Mouse (Mus musculus): ENCODE data around the gene Cpt1b. TPM values are rescaled to one million over a fixed set of nuclear protein-coding genes. Genes with fewer than 3 reads are reported as not detected.

Cpt1b gene
- polyA plus RNA-seq (2014; fragmentation: Illumina TruSeq; extraction: RNeasy Lipid Tissue Mini Kit (QIAGEN cat#74804); ENCODE audit: low read depth, low replicate concordance), result 0.61 TPM

GRCm38 (mm10) chr15:89425711-89426121 is at the start of gene Cpt1b:
TSS of gene Cpt1b (minus strand) at chr15:89425863.

GRCm38 (mm10) chr15:89453865-89454478 is 28.3 kb upstream of the Cpt1b start, which contains the start of gene Mapk8ip2:
TSS of gene Mapk8ip2 (plus strand) at chr15:89453913.

GRCm38 (mm10) chr15:89429352-89430221 is 3.9 kb upstream of the Cpt1b start, which contains the start of the genes C730034F03Rik, Gm44502 and Chkb:
TSS of gene C730034F03Rik (plus strand) at chr15:89429589.
TSS of gene Gm44502 (minus strand) at chr15:89429696.
TSS of gene Chkb (minus strand) at chr15:89429908.

GRCm38 (mm10) chr15:89410118-89410517 is 15.5 kb downstream of the Cpt1b start, which contains the start of gene Syce3:
TSS of gene Syce3 (minus strand) at chr15:89410503.

GRCm38 (mm10) chr15:89384617-89385016 is 41.0 kb downstream of the Cpt1b start, which contains the start of gene Klhdc7b:
TSS of gene Klhdc7b (plus strand) at chr15:89384917.

GRCm38 (mm10) chr15:89378831-89379401 is 46.7 kb downstream of the Cpt1b start, which contains the start of gene Odf3b:
TSS of gene Odf3b (minus strand) at chr15:89379282.

GRCm38 (mm10) chr15:89376957-89377356 is 48.7 kb downstream of the Cpt1b start, which contains the start of gene Tymp:
TSS of gene Tymp (minus strand) at chr15:89377039.

GRCm38 (mm10) chr15:89373762-89374248 is 51.9 kb downstream of the Cpt1b start, which contains the start of gene Sco2:
TSS of gene Sco2 (minus strand) at chr15:89373846.

Other genes with a start within 250 kb of the Cpt1b start
- gene Plxnb2, start 245.1 kb downstream of the Cpt1b start, polyA plus RNA-seq (2014; fragmentation: Illumina TruSeq; extraction: RNeasy Lipid Tissue Mini Kit (QIAGEN cat#74804); ENCODE audit: low read depth, low replicate concordance), result 6.3 TPM
- 0.56 TPM for gene Dennd6b, start 229.4 kb downstream of the Cpt1b start, polyA plus RNA-seq (2014; fragmentation: Illumina TruSeq; extraction: RNeasy Lipid Tissue Mini Kit (QIAGEN cat#74804); ENCODE audit: low read depth, low replicate concordance)
- 9.0 TPM for gene Ppp6r2, start 214.3 kb downstream of the Cpt1b start, polyA plus RNA-seq (2014; fragmentation: Illumina TruSeq; extraction: RNeasy Lipid Tissue Mini Kit (QIAGEN cat#74804); ENCODE audit: low read depth, low replicate concordance)
- gene Sbf1, start 110.6 kb downstream of the Cpt1b start, polyA plus RNA-seq (2014; fragmentation: Illumina TruSeq; extraction: RNeasy Lipid Tissue Mini Kit (QIAGEN cat#74804); ENCODE audit: low read depth, low replicate concordance), result 2.2 TPM
- not detected for gene Adm2, start 103.1 kb downstream of the Cpt1b start, polyA plus RNA-seq (2014; fragmentation: Illumina TruSeq; extraction: RNeasy Lipid Tissue Mini Kit (QIAGEN cat#74804); ENCODE audit: low read depth, low replicate concordance)
- not detected for gene Miox, start 91.5 kb downstream of the Cpt1b start, polyA plus RNA-seq (2014; fragmentation: Illumina TruSeq; extraction: RNeasy Lipid Tissue Mini Kit (QIAGEN cat#74804); ENCODE audit: low read depth, low replicate concordance)
- 0.72 TPM for gene Lmf2, start 70.2 kb downstream of the Cpt1b start, polyA plus RNA-seq (2014; fragmentation: Illumina TruSeq; extraction: RNeasy Lipid Tissue Mini Kit (QIAGEN cat#74804); ENCODE audit: low read depth, low replicate concordance)
- 9.0 TPM for gene Ncaph2, start 70.1 kb downstream of the Cpt1b start, polyA plus RNA-seq (2014; fragmentation: Illumina TruSeq; extraction: RNeasy Lipid Tissue Mini Kit (QIAGEN cat#74804); ENCODE audit: low read depth, low replicate concordance)
- 5.9 TPM for gene Sco2, start 52.0 kb downstream of the Cpt1b start, polyA plus RNA-seq (2014; fragmentation: Illumina TruSeq; extraction: RNeasy Lipid Tissue Mini Kit (QIAGEN cat#74804); ENCODE audit: low read depth, low replicate concordance)
- 2.1 TPM for gene Tymp, start 48.8 kb downstream of the Cpt1b start, polyA plus RNA-seq (2014; fragmentation: Illumina TruSeq; extraction: RNeasy Lipid Tissue Mini Kit (QIAGEN cat#74804); ENCODE audit: low read depth, low replicate concordance)
- gene Odf3b, start 46.6 kb downstream of the Cpt1b start, polyA plus RNA-seq (2014; fragmentation: Illumina TruSeq; extraction: RNeasy Lipid Tissue Mini Kit (QIAGEN cat#74804); ENCODE audit: low read depth, low replicate concordance), result not detected
- not detected for gene Klhdc7b, start 40.9 kb downstream of the Cpt1b start, polyA plus RNA-seq (2014; fragmentation: Illumina TruSeq; extraction: RNeasy Lipid Tissue Mini Kit (QIAGEN cat#74804); ENCODE audit: low read depth, low replicate concordance)
- not detected for gene Syce3, start 15.4 kb downstream of the Cpt1b start, polyA plus RNA-seq (2014; fragmentation: Illumina TruSeq; extraction: RNeasy Lipid Tissue Mini Kit (QIAGEN cat#74804); ENCODE audit: low read depth, low replicate concordance)
- 2.3 TPM for gene C730034F03Rik, start 3.7 kb upstream of the Cpt1b start, polyA plus RNA-seq (2014; fragmentation: Illumina TruSeq; extraction: RNeasy Lipid Tissue Mini Kit (QIAGEN cat#74804); ENCODE audit: low read depth, low replicate concordance)
- gene Gm44502, start 3.8 kb upstream of the Cpt1b start, polyA plus RNA-seq (2014; fragmentation: Illumina TruSeq; extraction: RNeasy Lipid Tissue Mini Kit (QIAGEN cat#74804); ENCODE audit: low read depth, low replicate concordance), result not detected
- 55.7 TPM for gene Chkb, start 4.0 kb upstream of the Cpt1b start, polyA plus RNA-seq (2014; fragmentation: Illumina TruSeq; extraction: RNeasy Lipid Tissue Mini Kit (QIAGEN cat#74804); ENCODE audit: low read depth, low replicate concordance)
- gene Mapk8ip2, start 28.1 kb upstream of the Cpt1b start, polyA plus RNA-seq (2014; fragmentation: Illumina TruSeq; extraction: RNeasy Lipid Tissue Mini Kit (QIAGEN cat#74804); ENCODE audit: low read depth, low replicate concordance), result not detected
- 3.4 TPM for gene Arsa, start 51.6 kb upstream of the Cpt1b start, polyA plus RNA-seq (2014; fragmentation: Illumina TruSeq; extraction: RNeasy Lipid Tissue Mini Kit (QIAGEN cat#74804); ENCODE audit: low read depth, low replicate concordance)
- gene Shank3, start 73.8 kb upstream of the Cpt1b start, polyA plus RNA-seq (2014; fragmentation: Illumina TruSeq; extraction: RNeasy Lipid Tissue Mini Kit (QIAGEN cat#74804); ENCODE audit: low read depth, low replicate concordance), result 0.32 TPM
- not detected for gene Acr, start 142.5 kb upstream of the Cpt1b start, polyA plus RNA-seq (2014; fragmentation: Illumina TruSeq; extraction: RNeasy Lipid Tissue Mini Kit (QIAGEN cat#74804); ENCODE audit: low read depth, low replicate concordance)
- gene Rabl2, start 166.1 kb upstream of the Cpt1b start, polyA plus RNA-seq (2014; fragmentation: Illumina TruSeq; extraction: RNeasy Lipid Tissue Mini Kit (QIAGEN cat#74804); ENCODE audit: low read depth, low replicate concordance), result 3.1 TPM

Data from liver, adult 10 weeks (tissue).